Mouse (Mus musculus) MEL (cell line): Measurements from ENCODE around the gene Tcte3. TPM values are rescaled to one million over a fixed set of nuclear protein-coding genes. Genes with fewer than 3 reads are reported as not detected.
"Not testable (repeated sequence)": the region's sequence is repeated elsewhere in the genome, so short reads cannot be mapped to it uniquely, and the experiment has no call there.

Experiments used
- DNase-seq: peaks from one replicate; pipeline ENCODE4 v3.0.0; 2011; ENCODE audit warnings: low read depth, low spot score
- H3K27ac ChIP-seq: 2 replicates; pipeline ENCODE4 v1.5.1; 2012; ENCODE audit warnings: low read depth, mild to moderate bottlenecking, control low read depth, low read length, moderate library complexity; ENCODE audit not compliant: control insufficient read depth
- H3K27me3 ChIP-seq, 2 experiments: fragments of 150-350 bp in 1 of 2; sonication (generic) in 1 of 2; 2 replicates each; pipeline ENCODE4 v1.6.1; 2012; ENCODE audit warnings: low read length in 2 of 2, mild to moderate bottlenecking in 2 of 2, improper control_type of control experiment in 1 of 2, moderate library complexity in 1 of 2; ENCODE audit not compliant: insufficient read depth in 2 of 2, control insufficient read depth in 1 of 2
- H3K36me3 ChIP-seq, 2 experiments: 2 replicates each; pipeline ENCODE4 v1.6.1; 2012 to 2014; ENCODE audit warnings: low read length in 2 of 2, improper control_type of control experiment in 1 of 2, inconsistent platforms in 1 of 2, mild to moderate bottlenecking in 1 of 2; ENCODE audit not compliant: insufficient read depth in 2 of 2, control insufficient read depth in 1 of 2
- H3K4me1 ChIP-seq, 2 experiments: fragments of 150-350 bp in 1 of 2; sonication (generic) in 1 of 2; 2 replicates each; pipeline ENCODE4 v1.6.1; 2012; ENCODE audit warnings: low read length in 2 of 2, improper control_type of control experiment in 1 of 2, mild to moderate bottlenecking in 1 of 2; ENCODE audit not compliant: insufficient read depth in 2 of 2, control insufficient read depth in 1 of 2
- H3K4me3 ChIP-seq, 2 experiments: fragments of 150-350 bp in 1 of 2; sonication (generic) in 1 of 2; 2 replicates each; pipeline ENCODE4 v1.5.1; 2012; ENCODE audit warnings: low read depth in 2 of 2, low read length in 2 of 2, mild to moderate bottlenecking in 2 of 2, moderate library complexity in 2 of 2, control low read depth in 1 of 2, improper control_type of control experiment in 1 of 2; ENCODE audit not compliant: control insufficient read depth in 1 of 2, insufficient read depth in 1 of 2
- H3K79me2 ChIP-seq: 2 replicates; pipeline ENCODE4 v1.6.1; 2012; ENCODE audit warnings: mild to moderate bottlenecking, low read length, moderate library complexity; ENCODE audit not compliant: control insufficient read depth, poor library complexity, insufficient read depth
- H3K9ac ChIP-seq: 2 replicates; pipeline ENCODE4 v1.6.1; 2012; ENCODE audit warnings: low read depth, mild to moderate bottlenecking, control low read depth, low read length, moderate library complexity; ENCODE audit not compliant: control insufficient read depth, poor library complexity, severe bottlenecking
- H3K9me3 ChIP-seq: fragments of 150-350 bp; sonication (generic); replicated peaks from 2 replicates; pipeline ENCODE4 v1.6.1; 2012; ENCODE audit warnings: mild to moderate bottlenecking, low read length, improper control_type of control experiment, moderate library complexity; ENCODE audit not compliant: insufficient read depth
- polyA plus RNA-seq, 2 experiments: library from polyadenylated mRNA; stranded (reverse) in 1 of 2; unstranded in 1 of 2; fragments of >175 nt in 1 of 2; fragments of >200 nt in 1 of 2; gene quantifications; 2 replicates each; pipeline versions ENCODE4 v1.2.1 to v1.2.4; 2012; ENCODE audit warnings: low replicate concordance in 2 of 2, low read depth in 1 of 2; ENCODE audit not compliant: insufficient read length in 2 of 2, insufficient read depth in 1 of 2, missing spikeins in 1 of 2
- total RNA-seq: library from RNA; depleted of rRNA; stranded (reverse); fragments of 300-350 nt; gene quantifications from 2 replicates; pipeline ENCODE4 v1.2.3, GENCODE M21; 2012

Gene Tcte3
- total and polyA plus RNA-seq, 3 experiments: 10.3 to 13.8 TPM; not detected in 1

DNA sequence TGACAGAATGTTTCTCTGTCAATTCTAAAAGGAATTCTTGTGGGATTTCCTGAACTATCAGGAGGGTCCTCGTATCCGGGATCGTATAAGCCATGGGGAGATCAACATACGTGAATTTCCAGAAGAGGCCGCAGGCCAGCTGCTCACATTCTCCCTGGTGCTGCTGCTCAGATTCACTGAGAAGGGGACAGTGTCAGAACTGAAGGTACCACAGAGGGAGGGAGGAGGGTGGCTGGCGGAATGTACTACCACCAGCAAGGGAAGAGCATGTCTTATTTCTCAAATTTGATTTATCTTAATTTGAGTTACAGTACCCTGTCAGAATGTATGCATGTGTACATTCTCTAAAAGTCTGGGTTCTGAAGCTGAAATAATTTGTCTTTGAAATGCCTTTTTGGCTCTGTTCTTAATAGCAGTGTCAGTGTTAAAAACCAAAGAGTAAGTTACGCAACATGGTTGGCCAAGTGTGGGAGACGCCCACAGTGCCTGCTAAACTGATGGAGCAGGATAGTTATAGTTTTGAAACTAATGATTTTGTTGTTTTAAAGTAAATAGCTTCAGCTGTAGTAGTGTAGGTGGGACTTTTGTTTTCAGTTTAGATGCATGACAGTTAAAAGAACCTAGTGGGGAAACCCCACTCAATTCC lies 12.0 kb upstream of the Tcte3 start:
- H3K27ac ChIP-seq: not testable (repeated sequence)

GRCm38 (mm10) chr17:15052766-15053165 lies 11.5 kb upstream of the Tcte3 start:
- H3K4me1 ChIP-seq, H3K27me3 ChIP-seq, H3K79me2 ChIP-seq, H3K36me3 ChIP-seq, H3K4me3 ChIP-seq, DNase-seq, H3K9me3 ChIP-seq, H3K9ac ChIP-seq, H3K27ac ChIP-seq: not testable (repeated sequence)

More for the DNA sequence above, 12.0 kb upstream of the Tcte3 start:
- DNase-seq, H3K9me3 ChIP-seq, H3K4me3 ChIP-seq, H3K9ac ChIP-seq, H3K27me3 ChIP-seq, H3K36me3 ChIP-seq, H3K79me2 ChIP-seq, H3K4me1 ChIP-seq: not testable (repeated sequence)

GRCm38 (mm10) chr17:15050338-15050737 lies 9.1 kb upstream of the Tcte3 start:
- not testable (repeated sequence) for DNase-seq, H3K4me1 ChIP-seq, H3K9ac ChIP-seq, H3K27ac ChIP-seq, H3K4me3 ChIP-seq, H3K9me3 ChIP-seq, H3K27me3 ChIP-seq, H3K36me3 ChIP-seq, H3K79me2 ChIP-seq

DNA sequence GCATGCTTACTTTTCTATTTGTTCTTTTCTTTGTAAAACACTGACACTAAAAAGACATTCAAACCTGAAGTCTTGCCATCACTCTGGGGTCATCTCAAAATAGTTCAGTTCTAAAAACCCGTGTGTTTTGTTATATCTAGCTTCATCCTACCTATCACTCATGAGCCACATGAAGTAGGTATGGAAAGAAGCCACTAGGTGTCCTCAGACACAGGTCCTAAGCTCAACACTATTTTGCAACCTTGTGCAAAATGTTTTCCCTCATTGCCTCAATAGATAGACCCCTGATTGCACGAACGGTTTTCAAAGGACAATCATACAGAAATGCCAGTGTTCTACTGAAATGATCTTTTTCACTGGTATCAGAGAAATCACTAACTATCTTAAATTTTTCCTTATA lies 833 bp downstream of the Tcte3 start:
- not testable (repeated sequence) for H3K79me2 ChIP-seq, H3K4me3 ChIP-seq, DNase-seq, H3K36me3 ChIP-seq, H3K27ac ChIP-seq, H3K27me3 ChIP-seq, H3K4me1 ChIP-seq, H3K9ac ChIP-seq, H3K9me3 ChIP-seq

DNA sequence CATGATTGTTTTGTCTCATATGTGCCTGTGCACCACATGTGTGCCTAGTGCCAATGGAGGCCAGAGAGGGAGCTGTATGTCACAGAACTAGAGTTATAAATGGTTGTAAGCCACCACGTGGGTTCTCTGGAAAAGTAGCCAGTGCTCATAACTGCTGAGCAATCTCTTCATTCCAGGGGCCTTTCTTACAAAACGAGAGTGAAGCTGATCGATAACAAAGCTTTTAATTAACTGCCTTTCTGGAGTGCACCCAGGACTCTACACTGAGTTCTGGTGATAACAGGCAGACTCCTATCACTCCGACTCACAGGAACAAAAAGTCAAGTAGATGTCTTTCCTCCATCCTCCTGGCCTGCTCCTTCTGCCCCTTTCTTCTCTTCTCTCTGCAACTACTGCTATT lies 9.9 kb downstream of the Tcte3 start:
- H3K36me3 ChIP-seq, H3K4me1 ChIP-seq, H3K27me3 ChIP-seq, DNase-seq, H3K4me3 ChIP-seq, H3K9ac ChIP-seq, H3K79me2 ChIP-seq, H3K27ac ChIP-seq, H3K9me3 ChIP-seq: not testable (repeated sequence)

GRCm38 (mm10) chr17:15025513-15025912 lies 15.8 kb downstream of the Tcte3 start:
- not testable (repeated sequence) for DNase-seq, H3K27me3 ChIP-seq, H3K4me1 ChIP-seq, H3K4me3 ChIP-seq, H3K27ac ChIP-seq, H3K9me3 ChIP-seq, H3K36me3 ChIP-seq, H3K9ac ChIP-seq, H3K79me2 ChIP-seq

GRCm38 (mm10) chr17:15024502-15025193 lies 16.6 kb downstream of the Tcte3 start:
- not testable (repeated sequence) for H3K4me3 ChIP-seq, DNase-seq, H3K4me1 ChIP-seq, H3K36me3 ChIP-seq, H3K9me3 ChIP-seq, H3K9ac ChIP-seq, H3K79me2 ChIP-seq, H3K27ac ChIP-seq, H3K27me3 ChIP-seq
